Mouse (Mus musculus): ENCODE measurements around the gene Lrp1.
A peak's percentile ranks its signal among the peaks of the same experiment; 100 is the strongest.
"Not testable (repeated sequence)": the region's sequence is repeated elsewhere in the genome, so short reads cannot be mapped to it uniquely, and the experiment has no call there.

Lrp1 gene

DNA sequence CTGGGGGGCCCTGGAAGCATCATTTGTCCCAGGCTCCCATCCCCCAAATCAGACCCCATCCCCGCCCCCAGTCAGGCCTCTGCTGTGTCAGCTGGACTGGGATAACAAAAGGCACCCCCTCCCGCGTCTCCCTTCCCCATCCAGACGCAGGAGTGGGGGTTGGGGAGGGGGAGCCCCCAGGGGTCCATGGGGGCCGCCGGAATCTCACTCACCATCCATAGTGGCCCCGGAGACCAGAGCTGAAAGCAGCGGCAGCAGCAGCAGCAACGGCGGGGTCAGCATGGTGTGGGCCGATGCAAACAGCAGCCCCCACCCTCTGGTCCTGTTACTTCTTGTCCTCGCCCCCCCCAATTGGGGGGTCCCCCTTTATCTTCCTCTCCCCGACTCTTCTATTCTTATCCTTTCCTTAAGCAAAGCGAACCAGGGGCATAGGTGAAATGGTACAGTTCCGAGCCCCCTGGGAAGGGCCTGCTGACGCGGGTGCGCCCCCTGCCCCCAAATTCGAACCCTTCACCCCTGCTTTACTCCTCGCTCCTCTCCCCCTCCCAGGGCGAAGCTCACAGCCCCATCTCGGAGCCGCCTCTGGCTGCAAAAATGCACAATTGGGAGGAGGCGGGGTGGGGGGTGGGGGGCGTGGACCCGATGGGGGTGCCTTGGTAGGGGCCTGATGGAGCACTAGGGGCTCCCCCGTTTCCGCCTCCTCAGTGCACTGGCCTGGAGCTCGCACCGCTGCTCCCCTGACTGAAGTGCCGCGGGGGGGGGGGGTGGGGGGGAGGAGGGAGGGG lies at the start of gene Lrp1:
Gene Lrp1, minus strand, starts transcription at position 743 of the 785 bp plus-strand sequence.
- DNase-seq (ENCODE audit: low spot score), result peak; percentile 71

DNA sequence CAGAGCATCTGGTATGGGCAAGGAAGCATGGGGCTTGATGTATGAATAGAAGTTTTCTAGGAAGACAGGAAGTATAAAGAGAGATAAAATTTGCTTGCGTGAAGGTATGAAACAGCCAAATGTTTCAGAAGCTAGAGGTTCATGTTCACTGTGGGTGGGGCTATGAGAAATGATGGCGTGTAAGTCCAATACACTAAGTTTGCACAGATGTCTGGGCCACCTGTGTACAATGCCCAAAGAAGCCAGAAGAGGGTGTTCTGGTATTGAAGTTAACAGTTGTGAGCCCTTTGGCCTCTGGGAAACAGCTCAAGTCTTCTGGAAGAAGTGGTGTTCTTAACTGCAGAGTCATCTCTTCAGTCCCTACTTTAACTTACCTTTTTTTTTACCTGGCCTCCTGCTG lies 49.2 kb upstream of the Lrp1 start:
- no peak for DNase-seq (ENCODE audit: low spot score)

DNA sequence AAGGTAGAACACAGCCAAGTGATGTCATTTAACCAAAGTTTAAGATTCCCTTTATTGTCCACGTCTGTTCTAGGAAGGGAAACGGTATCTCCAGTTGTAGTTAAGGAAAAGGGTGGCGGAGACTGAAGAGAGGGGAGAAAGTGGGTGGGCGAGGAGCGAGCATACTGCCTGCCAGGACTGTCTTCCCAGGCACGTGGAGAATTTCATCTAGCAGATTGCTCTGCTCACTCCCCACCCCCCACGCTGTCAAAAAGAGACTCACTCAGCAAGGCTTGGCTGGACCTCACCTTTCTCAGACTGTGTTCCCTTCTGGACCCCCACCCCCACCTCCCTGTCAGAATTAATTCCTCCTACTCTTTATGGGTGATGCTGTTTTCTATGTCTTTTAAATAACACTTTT lies 48.2 kb upstream of the Lrp1 start:
- DNase-seq (ENCODE audit: low spot score), result peak; percentile 69

DNA sequence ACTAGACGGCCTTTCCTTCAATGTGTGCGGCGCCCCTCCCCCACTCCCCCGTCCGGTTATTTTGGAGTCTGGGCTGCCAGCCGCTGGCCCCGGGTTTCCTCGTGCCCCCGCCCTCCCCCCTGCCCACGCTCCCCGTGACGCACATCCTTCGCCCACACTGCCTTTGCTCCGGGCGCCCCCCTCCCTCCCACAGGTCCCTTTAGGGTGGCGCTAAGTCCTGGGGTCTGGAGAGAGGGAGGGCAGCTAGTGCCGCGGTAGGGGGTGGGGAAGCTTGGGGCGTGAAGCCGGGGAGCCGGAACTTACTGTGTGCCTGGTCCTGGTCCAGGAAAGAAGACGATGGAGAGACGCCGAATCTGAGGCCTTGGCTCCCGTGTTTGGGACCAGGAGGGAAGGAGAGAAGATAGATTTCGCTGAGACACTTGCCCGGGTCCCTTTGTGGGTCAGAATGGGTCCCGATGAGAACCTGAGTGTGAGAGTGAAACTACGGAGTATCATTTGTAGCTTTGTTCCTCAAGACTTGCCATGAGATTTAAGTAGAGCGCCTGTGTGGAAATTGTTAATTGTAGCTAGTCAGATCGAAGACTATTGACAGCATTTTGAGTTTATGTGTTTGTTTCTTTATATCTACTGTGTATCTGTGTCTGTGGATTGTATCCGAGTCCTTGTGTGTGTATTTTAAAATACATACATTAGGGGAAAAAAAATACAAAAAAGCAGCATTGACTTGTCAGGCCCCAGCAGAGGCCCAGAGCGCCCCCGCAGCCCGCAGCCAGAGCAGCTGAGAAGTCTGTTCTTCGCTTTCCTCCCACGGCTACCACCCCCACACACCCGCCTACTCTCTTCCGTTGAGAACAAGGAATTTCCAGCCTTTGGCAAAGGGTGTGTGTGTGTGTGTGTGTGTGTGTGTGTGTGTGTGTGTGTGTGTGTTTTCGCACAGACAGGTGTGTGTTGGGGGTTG lies 47.4 kb upstream of the Lrp1 start, which contains the start of gene Nab2:
Gene Nab2, minus strand, starts transcription at position 476 of the 958 bp plus-strand sequence.
- DNase-seq (ENCODE audit: low spot score), result peak; percentile 91

DNA sequence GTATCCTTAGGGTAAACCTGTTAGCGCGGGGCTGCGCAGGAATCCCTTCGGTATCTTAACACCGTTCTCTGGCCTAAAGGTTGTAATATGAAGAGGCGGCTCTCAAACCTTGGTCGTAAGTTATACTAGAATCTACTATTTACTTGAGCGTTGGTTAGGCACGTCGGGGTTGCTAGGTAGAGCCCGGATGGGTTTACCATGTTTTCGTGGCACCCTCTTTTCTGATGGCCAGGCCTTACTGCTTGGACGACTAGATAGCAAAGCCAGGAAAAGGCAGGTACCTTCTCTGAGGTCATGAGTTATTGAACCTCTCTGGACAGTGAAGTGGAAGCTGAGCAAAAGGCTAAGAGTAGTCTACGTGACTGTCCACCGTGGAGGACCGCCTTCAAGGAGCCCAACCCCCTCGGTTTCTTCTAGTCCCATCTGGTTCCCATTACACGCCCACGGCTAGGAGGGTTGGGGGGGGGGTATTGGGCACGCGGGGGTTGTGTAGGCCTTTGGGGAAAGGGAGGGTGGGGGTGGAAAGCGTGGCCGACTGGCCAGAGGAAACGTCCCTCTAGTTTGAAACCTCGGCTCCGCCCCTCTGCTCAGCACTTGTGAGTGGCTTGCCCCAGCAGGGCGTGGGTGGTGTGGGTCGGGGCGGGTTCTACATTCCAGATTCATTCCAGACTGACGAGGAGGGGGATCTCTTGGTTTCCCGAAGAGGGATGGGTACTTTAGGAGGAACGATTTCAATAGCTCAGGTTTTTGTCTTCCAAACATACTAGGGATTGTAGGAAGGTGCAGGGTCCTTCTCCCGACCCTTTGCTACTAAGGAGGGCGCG lies 46.5 kb upstream of the Lrp1 start:
- DNase-seq (ENCODE audit: low spot score), result peak; percentile 93

DNA sequence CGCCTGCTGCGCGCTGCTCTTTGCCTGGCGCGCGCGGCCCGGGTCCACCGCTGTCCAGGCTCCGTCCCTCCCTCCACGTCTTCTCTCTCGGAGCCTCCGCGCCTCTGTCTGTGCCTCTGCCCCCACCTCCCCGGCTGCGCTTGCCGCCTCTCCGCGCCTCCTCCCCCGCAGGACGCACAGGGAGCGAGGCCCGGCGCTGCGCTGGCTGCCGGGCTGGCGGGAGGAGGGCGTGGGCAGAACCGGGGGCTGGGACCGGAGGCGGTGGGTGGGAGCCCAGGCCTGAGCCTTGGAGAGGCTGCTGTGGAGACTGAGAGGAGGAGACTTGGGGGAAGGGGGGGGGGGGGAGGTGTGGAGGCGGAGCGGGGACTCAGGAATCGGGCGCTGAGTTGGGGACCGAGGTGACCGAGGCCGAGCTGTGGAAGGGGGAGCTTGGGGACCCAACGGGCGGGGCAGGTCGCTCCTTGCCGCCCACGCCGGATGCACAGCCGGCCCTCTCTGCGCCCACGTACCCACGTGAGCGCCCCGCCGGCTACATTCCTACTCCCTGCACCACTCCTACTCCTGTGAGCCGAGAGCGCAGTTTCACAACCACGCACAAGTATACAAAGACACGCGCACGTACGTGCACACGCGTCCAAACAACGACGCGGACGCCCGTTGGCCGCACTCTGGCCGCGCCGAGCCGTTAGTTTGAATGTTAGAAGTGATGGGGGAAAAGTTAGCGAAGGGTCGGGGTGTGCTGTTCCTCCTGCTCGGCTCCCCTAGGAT lies 45.7 kb upstream of the Lrp1 start, which contains the start of gene Nemp1:
Gene Nemp1, plus strand, starts transcription at position 401 of the 768 bp plus-strand sequence.
- DNase-seq (ENCODE audit: low spot score), result peak; percentile 94

DNA sequence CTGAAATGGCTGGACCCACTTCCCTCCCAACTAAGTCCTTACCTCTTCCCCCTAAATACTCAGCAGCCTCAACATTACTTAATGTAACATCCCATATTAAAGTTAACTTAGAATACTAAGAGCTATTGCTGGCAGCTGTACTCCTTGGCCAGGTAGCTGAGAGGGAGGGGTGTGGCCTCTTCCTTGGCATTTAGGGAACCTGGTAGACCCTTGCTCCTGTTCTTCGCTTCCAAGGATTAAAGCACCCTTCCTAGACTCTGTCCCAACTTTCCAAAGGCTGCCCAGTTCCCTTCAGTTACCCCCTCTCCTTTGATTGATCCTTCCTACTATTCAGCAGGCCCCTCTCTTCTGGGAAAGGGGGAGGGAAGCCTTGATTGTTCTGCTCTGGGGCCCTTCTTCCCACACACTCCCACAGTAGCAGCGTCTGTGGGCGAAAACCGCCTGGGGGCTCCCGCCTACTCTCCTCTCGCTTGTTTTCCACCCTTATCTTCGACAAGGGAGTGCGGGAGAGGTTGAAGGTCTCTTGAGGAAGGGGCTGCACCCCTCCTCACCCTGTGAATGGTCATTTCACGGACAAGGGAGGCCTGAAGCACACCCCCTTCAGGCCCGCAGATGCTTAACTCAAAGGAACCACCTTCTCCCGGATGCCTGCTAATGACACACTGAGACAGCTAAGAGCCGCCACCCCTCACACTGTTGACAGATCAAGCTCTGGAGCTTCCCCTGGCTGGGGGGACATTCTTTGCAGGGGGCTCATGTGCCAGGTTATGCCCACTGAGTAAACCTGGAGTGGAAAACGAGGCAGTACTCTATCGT lies 44.6 kb upstream of the Lrp1 start:
- peak; percentile 54 for DNase-seq (ENCODE audit: low spot score)

DNA sequence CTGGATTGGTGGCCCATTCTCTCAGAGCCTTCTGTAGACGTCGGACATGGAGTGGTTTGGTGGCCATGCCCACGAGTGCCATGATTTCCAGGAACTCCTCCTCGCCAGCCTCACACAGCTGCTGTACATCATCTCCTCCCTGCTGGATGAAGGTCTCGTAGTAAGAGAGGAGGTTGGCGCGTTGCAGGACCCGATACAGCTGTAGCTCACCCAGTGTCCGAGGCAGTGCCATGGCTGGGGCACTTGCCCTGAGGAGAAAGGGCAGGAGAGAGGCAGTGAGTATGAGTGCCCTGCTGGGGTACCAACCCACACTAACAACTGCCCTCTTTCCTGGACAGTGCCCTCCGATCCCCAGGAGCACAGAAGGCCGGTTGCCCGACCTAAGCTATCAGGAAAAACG lies 43.9 kb upstream of the Lrp1 start:
- DNase-seq (ENCODE audit: low spot score), result no peak

DNA sequence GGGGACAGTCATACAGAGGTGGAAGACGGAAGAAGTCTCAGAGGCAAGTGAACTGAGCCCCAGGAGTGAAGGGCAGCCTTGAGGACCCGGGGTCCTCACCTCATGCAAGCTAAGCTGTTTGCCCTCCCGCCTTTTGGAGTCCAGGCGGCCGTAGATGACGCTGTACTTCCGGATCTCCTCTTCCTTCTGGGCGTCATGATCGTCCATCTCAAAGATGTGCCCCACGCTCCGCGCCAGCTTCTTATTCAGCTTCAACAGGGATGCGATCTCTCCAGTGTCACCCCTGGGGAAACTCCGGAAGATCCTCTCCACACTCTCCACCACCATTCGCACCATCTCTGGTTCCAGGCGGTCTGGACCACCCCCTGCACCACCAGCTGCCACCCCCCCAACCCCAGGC lies 43.2 kb upstream of the Lrp1 start:
- no peak for DNase-seq (ENCODE audit: low spot score)

DNA sequence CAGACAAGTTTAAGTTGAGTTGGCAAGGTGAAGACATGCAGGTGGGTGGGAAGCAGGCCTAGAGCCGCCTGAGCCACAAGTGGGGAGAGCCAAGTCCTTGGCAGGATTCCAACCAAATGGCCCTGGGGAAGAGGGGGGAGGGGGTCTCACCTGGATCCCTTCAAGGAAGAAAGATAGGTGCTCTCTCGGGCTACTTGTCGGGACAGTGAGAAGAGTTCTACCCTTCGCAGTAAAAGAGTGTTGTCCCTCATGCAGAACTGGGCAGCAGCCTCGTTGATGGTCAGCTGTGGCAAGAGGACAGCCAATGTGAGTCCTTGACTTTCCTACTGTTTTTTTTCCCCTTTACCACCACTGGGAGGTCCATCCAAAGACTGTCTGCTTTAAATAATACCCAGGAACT lies 42.6 kb upstream of the Lrp1 start:
- DNase-seq (ENCODE audit: low spot score), result peak; percentile 61

DNA sequence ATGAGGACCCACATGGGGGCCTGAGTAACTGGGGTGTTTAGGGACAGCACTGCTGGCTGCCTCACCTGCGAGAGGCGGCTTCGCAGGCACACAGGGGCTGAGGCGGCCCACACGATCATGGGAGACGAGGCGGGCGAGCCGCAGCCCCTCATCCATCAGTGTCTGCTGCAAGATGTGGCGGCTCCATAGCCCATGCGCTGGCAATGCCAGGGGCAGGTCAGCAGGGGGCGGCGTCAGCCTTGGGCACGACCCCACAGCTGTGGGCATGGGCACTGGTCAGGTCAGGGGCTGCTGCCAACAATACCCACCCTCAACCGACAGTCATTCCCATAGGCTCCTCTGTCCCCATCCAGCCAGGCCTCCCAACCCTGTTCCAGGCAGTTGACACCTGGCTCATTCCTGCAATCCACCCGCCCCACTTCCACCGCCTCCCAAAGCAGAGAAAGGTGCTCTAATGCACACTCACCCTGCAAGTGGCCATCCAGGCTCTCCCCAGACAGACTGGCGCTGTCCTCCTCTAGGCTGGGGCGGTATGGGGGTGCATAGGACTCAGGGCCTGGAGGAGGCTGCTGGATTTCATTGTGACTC lies 41.8 kb upstream of the Lrp1 start:
- DNase-seq (ENCODE audit: low spot score), result peak; percentile 64

DNA sequence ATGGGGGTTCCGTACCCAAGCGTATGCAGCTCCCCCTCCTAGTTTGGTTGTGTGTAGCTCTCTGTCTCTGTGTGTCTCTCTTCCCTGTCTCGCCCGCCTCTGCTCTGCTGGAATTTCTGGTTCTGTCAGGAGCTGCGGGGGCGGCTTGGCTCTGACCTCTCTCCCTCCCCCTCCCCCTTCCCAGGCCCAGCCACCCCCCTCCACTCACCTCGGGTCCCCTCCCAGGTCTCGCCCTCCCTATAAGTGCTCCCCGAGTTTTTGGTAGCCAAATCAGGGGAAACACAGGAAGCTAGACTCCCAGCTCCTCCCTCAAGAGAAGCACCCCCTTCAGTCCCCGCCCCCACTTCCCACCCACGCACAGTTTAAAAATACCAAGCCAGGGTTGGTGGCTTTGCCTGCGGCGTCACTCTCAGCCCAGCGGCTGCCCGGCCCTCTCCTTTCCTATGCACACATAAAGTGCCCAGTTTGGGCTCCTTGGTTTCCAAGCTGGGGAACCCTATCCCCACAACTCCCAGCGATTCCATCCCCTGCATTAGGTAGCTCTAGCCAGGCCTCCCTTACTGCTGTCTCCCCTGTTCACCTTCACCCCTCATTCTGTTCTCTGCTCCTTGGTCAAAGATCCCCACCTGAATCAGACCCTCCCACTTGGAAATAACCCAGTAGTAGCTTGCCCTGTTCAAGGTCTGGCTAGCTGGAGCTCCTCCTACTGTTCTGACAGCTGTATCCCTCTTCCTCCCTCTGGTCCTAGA lies 41.1 kb upstream of the Lrp1 start:
- DNase-seq (ENCODE audit: low spot score), result peak; percentile 80

DNA sequence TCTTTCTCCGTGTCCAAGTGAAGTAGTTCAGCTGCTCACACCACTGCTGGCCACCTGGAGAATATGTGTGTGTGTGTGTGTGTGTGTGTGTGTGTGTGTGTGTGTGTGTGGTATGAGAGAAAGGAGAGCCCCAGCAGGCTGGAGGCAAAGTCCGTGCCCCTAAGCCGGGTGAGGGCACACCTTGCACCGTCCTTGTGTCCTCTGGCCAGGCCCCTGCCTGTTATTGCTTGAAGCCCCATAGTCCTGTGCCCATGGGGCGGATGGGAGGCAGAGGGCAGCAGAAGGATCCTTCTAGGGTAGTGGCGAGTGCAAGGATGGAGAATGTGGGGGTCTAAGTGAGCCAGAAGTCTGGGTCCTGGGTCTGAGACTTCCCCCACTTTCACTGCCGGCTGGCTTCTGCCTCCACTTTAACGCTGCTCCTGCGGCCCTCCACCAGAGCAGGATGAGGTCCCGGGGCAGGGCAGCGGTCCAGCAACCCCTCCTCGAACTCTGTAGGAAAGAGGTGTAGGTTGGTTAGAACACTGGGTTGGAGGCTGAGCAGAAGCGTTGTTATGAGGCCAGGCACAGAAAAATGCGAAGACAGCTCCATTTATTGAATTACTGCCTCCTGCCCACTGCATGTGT lies 40.5 kb upstream of the Lrp1 start:
- peak; percentile 57 for DNase-seq (ENCODE audit: low spot score)

DNA sequence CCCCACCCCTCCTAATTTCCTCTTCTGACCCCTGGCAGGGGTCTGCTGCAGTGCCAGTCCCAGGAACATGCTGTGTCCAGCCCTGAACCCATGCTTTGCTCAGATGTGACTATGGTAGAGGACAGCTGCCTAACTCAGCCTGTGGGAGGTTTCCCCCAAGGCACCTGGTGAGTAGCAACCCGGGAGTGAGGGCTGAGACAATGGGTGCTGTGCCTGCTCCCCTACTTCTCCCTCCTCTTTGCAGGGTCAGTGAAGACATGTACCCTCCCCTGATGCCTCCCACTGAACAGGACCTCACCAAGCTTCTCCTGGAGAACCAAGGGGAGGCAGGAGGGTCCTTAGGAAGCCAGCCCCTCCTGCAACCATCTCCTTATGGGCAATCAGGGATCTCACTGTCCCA lies 38.6 kb upstream of the Lrp1 start:
- no peak for DNase-seq (ENCODE audit: low spot score)

DNA sequence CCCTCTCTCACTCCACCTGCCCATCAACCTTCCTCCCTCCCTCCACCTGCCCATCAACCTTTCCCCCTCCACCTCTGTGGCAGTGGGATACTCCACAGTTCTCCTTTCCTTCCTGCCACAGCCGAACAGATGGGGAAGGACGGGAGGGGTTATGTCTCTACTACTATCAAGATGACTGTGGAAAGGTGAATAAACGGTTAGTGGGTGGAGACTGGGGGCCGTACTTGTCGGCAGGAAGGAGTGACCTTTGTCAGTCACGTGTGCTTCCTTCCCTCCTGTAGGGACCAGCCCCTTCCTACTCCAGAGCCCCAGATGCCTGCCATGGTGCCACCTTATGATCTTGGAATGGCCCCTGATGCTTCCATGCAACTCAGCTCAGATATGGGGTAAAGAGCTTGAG lies 37.1 kb upstream of the Lrp1 start:
- DNase-seq (ENCODE audit: low spot score), result no peak

DNA sequence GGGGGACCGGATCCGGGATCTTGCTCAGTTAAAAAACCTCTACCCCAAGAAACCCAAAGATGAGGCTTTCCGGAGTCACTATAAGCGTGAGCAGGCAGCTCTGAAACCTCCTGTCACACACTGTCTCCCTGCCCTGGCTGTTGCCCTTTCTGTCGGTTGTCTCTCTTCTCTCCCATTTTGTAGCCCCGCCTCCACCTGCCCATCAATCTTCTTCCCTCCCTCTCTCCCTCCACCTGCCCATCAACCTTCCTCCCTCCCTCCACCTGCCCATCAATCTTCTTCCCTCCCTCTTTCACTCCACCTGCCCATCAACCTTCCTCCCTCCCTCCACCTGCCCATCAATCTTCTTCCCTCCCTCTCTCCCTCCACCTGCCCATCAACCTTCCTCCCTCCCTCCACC lies 36.7 kb upstream of the Lrp1 start:
- not testable (repeated sequence) for DNase-seq (ENCODE audit: low spot score)

DNA sequence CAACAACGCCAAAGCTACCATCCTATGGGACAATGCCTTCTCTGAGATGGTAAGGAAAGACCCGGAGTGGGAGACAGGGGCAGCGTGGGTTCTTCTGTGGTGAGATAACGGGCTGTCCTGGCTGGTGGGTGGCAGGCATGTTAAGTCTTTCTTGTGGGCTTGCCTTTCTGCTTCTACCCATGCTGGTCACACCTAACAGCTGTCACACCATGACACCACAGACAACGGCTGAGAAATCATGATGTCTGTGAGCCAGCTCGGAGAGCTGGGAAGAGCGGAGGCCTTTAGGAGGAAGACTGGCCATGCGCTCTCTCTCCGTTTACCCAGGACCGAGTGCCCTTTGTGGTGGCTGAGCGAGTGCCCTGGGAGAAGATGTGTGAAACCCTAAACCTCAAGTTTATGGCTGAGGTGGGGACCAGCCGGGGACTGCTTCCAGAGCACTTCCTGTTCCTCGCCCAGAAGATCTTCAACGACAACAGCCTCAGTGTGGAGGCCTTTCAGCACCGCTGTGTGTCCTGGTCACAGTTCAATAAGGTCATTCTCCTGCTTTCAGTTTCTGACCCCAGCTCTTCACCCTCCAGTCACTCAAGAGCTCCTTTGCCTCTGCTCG lies 34.1 kb upstream of the Lrp1 start:
- DNase-seq (ENCODE audit: low spot score), result no peak

DNA sequence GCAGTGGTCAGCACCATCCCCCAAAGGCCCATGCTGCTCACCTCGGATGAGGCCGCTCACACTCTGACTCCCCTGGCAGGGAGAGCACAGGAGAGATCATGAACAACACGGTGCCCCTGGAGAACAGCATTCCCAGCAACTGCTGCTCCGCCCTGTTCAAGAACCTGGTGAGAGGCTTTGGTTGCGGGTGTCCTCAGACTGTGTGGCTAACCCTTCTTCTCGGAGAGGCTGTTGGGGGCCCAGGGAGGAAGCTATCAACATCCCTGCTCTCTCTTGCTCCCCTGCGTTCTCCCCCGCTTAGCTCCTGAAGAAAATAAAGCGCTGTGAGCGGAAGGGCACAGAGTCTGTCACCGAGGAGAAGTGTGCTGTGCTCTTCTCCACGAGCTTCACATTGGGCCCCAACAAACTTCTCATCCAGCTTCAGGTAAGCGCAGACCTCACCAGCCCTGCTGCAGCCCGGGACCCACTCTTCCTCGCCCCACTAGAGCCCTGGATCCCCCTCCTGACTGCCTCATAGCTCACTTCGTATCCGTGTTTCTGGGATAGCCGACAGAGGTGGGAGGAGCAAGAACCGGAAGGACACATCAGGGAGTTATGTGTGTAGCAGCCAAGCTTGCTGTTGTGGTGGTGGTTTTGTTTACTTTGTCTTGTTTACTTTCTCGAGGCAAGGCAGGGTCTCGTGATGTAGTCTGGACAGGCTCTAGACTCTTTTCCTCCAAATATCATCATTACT lies 32.1 kb upstream of the Lrp1 start:
- DNase-seq (ENCODE audit: low spot score), result no peak

Measured in testis, postnatal 10 days (tissue).